Mouse (Mus musculus) spleen, adult 12 weeks (tissue): ENCODE measurements around the gene Unc93a.
"Not testable (repeated sequence)": the region's sequence is repeated elsewhere in the genome, so short reads cannot be mapped to it uniquely, and the experiment has no call there.

Experiments
- DNase-seq: peaks from one replicate; pipeline ENCODE4 v3.0.0; 2022; ENCODE audit warnings: low spot score

Gene Unc93a

DNA sequence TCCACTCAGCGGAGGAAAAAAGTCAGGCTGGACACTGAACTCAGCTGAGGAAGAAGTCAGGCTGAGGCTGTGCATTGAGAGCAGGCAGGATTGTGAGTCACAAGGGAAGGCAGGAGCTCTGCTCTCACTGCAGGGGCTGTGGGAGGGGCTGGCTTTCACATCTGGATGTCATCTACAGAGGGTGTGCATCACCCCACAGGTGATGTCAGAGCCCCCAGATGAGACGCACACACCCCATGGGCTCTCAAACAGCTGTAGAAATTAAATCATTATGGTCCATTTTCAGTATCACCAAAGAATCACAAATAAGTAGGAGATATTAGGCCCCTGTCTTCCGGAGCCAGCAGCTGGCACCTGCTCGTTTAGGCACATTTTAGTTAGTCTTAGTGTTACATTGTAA, at the start of gene Unc93a:
TSS of gene Unc93a (minus strand) at position 101 of the 400 bp plus-strand sequence.
- DNase-seq = not testable (repeated sequence)

DNA sequence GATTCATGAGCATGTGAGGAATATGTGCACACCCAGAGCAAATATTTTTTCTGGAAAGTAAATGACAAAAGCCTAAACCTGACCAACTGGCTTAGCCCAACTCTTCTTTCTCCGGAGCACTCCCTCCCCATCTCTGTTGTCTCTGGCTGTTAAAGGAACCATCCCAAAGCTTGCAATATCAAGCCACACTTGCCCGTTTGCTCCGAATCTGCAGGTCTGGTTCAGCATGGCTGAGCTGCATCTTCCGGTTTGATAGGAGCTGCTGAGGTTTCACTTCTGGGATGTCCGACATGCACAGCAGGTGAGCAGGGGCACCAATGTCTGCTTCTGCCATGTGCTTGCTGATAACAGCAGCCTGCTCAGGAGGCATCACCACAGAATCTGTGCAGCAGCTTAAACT, 48.9 kb upstream of the Unc93a start:
- not testable (repeated sequence) for DNase-seq

- DNase-seq = not testable (repeated sequence)
Measured at GRCm38 (mm10) chr17:13179021-13179420, 47.4 kb upstream of the Unc93a start.

DNA sequence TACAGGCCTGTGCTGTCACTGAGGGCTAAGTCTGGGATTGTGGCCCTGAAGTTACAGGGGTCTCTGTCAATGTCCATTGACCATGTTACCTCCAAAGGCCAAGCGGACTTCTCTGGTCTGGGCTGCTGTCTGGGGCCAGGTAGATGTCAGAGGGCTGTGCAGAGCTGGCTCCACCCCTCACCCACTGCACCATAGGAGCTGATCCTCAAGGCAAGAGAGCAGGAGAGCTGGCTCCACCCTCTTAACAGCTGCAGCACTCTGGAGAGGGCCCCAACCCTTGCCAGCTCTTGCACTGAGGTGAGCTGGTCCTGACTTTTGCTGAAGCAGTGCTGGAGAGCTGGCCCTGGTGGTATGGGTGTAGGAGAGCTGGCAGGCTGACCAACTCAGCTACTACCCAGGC, 46.2 kb upstream of the Unc93a start:
- DNase-seq = not testable (repeated sequence)

DNA sequence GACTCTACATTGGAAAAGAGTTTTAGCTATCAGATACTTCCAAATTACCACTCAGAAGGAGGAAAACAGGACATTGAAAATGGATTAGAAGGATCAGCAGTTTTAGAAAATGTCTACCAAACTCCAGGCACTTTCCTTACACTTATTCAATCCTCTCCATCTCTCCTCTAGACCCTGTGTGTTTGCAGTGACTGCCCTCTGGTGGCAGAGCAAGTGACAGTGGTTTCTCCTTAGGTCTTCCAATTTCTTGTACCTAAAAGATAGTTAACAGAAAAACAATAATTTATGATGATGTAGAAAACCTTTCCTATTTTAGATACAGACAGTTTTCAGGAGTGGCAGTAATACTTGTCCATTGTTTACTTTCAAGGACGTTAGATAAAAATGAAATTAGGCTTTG, 44.0 kb upstream of the Unc93a start:
- not testable (repeated sequence) for DNase-seq

GRCm38 (mm10) chr17:13174029-13174428, 42.4 kb upstream of the Unc93a start:
- not testable (repeated sequence) for DNase-seq

- DNase-seq = not testable (repeated sequence)
Measured at GRCm38 (mm10) chr17:13173578-13173977, 42.0 kb upstream of the Unc93a start.

DNA sequence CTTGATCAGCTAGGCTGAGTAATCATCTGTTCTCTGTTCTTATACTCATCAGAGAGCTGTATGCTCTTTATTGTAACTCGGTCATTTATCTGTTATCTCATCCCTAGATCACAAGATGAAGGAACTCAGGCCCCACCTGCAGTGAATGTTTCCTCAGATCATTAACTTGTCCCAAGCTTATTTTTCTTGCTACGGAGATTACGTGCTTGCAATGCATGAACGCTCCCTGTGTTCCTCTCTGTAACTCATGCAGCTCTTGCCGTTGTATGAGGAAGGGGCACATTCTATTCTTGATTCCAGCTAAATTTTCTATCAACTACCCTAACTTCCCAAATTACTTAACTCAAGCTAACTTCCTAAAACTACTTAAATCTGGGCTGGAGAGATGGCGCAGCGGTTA, 14.5 kb upstream of the Unc93a start:
- DNase-seq = not testable (repeated sequence)

DNA sequence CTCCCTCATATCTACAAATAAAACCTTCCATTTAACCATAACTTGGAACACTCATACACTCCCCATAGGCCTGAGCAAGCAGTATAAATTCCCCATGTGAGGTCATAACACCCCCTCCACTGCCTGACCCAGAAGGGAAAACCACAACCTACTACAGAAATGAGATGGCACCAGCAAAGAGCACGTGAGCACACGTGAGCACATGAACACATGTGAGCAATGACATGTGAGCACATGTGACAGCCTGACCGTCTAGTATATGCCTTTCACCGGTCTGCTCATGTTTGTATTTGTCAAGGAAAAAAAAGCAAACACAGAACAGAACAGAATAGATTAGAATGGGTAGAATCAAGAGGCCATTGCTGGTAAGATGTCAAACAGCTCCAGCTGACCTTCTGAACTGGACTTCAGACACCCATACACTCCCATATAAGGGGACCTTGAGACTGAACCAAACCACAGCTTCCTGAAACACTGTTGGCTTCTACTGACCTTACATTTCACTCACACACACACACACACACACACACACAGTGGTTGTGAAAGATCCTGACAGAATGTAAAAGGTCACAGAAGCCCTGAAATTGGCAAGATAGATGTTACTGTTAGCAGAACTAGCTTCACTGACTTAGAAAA, 13.1 kb upstream of the Unc93a start:
- not testable (repeated sequence) for DNase-seq

DNA sequence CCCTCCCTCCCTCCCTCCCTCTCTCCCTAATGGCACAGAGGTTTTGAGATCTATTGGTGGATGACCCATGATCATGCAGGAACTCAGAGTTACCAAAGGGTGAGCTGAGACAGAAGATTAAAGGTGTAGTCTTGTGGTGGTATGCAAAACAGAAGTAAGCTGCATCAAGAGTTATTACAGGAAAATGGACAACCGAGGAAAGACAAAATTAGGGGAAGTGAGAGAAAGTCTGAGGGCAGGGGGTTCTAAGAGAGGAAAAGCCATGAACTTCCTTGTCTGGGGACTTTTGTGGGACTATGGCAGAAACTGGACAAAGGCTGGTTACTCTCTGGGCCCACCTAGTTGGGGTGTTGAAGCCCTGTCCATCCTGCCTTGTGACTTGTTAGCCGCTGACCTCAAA, 11.1 kb upstream of the Unc93a start:
- DNase-seq = not testable (repeated sequence)

DNA sequence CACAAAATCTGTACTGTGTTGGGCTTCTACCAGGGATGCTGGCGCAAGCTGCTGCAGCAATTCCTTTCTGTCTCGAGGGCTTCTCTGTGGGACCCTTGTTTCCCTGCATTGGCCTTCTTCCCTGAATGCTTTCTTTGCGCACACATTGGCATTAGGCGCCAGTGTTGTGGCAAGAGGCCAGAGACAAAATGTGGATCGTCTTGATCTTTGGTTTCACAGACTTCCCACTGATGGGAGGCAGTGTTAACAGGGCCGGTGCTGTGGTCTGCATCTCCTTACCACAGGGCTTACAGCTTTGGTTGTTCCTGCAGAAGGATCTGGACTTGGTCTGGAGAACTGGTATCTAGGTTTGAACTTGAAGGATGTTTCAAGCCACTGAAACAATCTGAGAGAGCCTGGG, 3.7 kb upstream of the Unc93a start:
- DNase-seq = not testable (repeated sequence)

- DNase-seq = not testable (repeated sequence)
Measured at GRCm38 (mm10) chr17:13132352-13132751, 742 bp upstream of the Unc93a start.

GRCm38 (mm10) chr17:13129737-13130465, 1.7 kb downstream of the Unc93a start:
- not testable (repeated sequence) for DNase-seq

DNA sequence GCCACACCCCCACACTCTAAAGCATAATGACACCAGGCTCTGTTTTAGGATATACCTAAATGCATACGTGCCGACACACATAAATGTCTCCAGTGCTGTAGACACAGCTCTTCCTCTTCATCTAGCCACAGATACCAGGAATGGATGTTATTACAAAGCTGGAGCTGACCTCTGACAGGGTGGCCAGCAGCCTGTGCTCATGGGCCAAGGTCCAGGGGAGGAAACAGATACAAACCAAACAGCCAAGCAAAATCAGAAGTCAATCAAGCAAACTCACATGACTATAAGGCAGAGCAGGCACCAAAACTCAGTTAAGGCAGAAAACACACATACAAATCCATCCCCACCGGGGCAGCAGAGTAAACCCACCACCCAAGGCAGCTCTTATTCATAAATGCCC, 2.3 kb downstream of the Unc93a start:
- DNase-seq = not testable (repeated sequence)

GRCm38 (mm10) chr17:13124241-13124640, 7.4 kb downstream of the Unc93a start:
- not testable (repeated sequence) for DNase-seq

DNA sequence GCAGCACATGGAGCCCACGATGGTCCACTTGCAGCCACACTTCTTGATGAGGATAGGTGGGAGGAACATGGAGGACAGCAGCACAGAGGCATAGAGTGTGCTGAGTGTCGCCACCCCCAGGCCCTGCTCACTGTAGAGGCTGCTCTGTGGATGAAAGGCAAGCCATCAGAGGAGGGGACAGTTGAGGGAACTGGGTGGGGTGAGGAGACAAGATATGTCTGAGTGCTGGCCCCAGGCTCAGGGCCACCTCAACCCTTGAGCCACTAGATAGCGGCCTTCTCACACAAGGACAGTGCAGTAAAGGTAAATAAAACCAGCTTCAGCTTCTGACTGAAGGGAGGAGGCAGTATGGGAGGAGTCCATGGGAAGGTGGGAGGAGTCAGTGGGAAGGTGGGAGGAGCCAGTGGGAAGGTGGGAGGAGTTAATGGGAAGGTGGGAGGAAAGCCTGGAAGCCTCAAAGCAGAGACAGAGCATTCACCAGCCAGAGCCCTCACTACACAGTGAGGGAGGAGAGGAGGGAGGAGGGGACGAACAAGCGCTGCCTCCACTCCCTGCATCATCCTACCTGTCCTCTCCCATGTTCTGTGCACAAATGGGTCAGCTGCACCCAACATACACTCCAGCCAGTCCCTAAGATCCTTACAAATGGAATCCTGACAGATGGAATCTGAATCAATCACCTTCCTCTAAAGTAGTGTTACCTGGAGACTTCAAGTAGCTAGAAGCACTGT, 8.1 kb downstream of the Unc93a start:
- DNase-seq = not testable (repeated sequence)

- not testable (repeated sequence) for DNase-seq
Measured at GRCm38 (mm10) chr17:13112504-13113291, 18.9 kb downstream of the Unc93a start.

GRCm38 (mm10) chr17:13106563-13106962, 25.0 kb downstream of the Unc93a start:
- not testable (repeated sequence) for DNase-seq

DNA sequence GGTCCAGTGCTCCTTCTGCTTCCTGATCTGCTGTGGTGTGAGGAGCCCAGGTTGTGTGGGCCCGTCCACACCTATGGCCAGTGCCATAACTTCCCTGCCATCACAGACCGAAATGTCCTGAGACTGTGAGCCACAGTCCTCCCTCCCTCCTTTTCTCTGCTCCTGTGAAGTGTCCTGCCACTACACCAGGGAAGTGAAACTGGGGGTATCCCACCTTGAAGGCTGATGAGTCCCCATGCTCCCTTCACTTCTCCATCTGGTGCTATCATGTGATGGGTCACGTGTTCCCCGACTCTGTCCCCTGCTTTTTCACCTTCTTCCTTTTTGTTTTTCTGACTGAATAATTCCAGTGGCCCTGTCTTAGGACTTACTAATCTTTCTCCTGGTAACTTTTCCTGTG, 38.6 kb downstream of the Unc93a start:
- DNase-seq = not testable (repeated sequence)

GRCm38 (mm10) chr17:13092100-13092764, 39.4 kb downstream of the Unc93a start:
- not testable (repeated sequence) for DNase-seq

DNA sequence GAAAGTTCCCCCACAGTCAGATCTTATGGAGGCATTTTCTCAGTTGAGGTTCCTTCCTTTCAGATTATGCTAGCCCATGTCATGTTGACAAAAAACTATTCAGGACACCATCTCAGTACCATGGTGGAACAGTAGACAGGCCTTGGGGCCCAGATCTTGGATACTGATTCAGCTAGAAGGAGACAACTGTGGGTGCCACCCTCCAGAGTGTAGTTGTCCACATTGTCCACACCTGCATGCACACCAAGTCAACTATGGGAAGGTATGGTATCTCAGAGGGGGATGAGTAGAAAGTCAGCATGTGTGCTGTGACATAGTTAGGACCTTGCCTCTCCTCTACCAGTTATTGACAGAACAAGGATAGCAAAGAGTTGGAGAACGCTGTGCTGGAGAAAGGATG, 40.1 kb downstream of the Unc93a start:
- not testable (repeated sequence) for DNase-seq
